Mouse (Mus musculus): ENCODE results near the gene Tnfaip1.

DNA sequence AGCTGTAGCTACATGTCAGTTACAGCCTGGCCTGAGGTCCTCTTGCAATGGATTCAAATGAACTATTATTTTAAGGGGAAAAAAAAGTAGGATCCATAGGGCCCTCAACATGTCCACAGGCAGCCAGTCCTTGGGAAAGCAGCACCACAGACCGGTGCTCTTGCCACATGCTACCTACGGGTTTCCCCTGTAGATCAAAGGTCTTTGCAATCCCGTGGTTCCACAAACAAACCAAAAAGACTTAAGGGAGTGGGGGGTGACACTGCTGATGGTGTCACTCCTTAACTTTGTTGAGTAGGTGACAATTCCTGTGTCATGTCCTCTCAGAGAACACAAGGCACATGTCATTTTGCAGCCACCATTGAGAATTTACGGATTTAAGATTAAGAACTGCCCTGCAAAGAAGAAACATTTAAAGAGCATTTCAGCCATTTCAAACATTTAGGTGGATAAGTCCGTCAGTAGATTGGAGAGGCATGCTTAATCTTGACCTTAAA, 13.4 kb upstream of the Tnfaip1 start:
- TF ChIP-seq CTCF (IDR thresholded peaks at IDR 0.05; ENCODE audit: low read depth, low read length) (no peak), POLR2A (IDR thresholded peaks at IDR 0.05; ENCODE audit: insufficient read depth, low read length) (no peak)

All from ES-Bruce4 (cell line).